Mouse (Mus musculus) heart, adult 2 months (tissue): ENCODE measurements around the gene Akr1a1.

Experiments used
- EP300 ChIP-seq: fragments of 200-500 bp; IDR thresholded peaks from 2 replicates; pipeline ENCODE4 v1.6.1; 2011; ENCODE audit warnings: low read depth, low read length, control low read depth; ENCODE audit not compliant: insufficient read depth
- POLR2A ChIP-seq: fragments of 200-500 bp; IDR thresholded peaks from 2 replicates; pipeline ENCODE4 v1.6.1; 2011; ENCODE audit warnings: mild to moderate bottlenecking, low read depth, low read length, control low read depth; ENCODE audit not compliant: insufficient read depth

- TF ChIP-seq POLR2A, result no peak
- no peak for TF ChIP-seq EP300
These were observed 4.2 kb upstream of the Akr1a1 start for GRCm38 (mm10) chr4:116655658-116656057.
